Mouse (Mus musculus): ENCODE data around the gene Cpb1.

Gene Cpb1

DNA sequence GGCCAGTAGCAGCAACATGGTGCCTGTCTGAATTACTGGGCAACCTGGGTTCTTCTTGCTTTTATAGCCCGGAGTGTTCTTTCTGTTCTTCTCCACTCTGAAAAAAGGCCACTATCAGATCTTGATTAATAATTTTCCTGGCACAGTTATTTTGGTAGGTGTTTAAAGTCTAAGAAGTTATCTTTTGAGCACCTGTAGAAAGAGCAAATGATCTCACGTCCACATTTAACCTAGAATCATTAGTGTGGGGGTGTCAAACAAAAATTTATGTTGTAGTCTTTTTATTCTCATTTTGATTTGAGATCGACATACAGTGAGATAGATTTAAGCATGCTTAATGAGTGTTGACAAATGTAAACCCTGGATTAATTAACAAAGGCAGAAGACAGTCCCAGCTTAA is at the start of gene Cpb1:
TSS of gene Cpb1 (minus strand) at position 101 of the 400 bp plus-strand sequence.
- no peak for DNase-seq (ENCODE audit: low read depth, low spot score)

DNA sequence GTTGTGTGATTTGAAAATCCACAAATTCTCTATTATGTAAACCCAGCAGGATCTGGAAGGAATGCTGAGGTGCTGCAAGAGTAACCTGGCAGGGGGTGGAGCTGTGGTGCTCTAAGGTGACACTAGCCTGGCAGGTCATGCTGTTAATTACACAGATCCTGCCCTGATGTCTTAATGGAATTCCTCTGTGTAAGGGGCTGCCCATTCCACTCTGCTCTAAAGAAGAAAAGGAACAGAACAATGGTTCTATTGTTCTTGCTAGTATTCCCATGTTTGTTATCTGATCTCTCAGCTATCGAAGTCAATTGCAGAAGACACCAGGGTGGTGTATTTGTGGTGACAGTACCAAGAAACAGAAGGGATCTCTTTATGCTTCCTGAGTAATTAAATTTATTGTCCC is 41.7 kb upstream of the Cpb1 start:
- no peak for DNase-seq (ENCODE audit: low read depth, low spot score)

DNA sequence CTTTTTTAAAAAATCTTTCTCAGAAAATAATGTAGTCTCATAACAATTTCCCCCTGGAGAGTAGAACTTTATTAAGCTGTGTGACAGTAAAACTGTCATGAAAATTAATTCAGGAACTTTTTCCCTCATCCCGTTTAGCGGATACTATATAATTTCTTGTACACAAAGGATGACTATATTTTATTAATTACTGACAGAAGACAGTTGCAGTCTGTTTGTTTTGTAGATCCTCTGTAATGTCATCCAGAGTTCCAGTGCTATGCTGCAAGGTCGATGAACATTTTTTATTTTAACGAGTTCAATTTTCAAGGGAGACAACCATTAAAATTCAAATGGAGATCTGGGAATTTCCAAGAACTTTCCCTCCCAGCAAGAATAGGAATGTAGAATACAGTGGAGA is 33.6 kb upstream of the Cpb1 start:
- DNase-seq (ENCODE audit: low read depth, low spot score), result no peak

DNA sequence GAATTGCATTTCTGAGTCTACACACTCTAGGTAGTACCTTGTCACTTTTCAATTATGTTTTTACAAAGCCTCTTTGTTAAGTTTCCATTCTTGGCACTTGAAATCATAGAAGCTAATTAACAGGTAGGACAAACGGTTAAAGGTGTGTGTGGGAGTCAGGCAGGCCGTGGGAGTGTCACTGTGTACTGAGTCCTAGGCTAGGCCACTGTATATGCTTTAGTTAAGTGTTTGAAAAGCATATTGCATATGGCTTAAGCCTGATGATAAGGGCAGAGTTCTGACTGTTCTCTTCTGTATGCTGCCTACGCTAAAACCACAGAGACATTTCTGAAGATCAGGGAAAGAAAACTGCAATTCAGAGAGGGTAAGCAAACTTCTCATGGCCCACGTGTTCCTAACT is 31.7 kb upstream of the Cpb1 start:
- DNase-seq (ENCODE audit: low read depth, low spot score), result no peak

DNA sequence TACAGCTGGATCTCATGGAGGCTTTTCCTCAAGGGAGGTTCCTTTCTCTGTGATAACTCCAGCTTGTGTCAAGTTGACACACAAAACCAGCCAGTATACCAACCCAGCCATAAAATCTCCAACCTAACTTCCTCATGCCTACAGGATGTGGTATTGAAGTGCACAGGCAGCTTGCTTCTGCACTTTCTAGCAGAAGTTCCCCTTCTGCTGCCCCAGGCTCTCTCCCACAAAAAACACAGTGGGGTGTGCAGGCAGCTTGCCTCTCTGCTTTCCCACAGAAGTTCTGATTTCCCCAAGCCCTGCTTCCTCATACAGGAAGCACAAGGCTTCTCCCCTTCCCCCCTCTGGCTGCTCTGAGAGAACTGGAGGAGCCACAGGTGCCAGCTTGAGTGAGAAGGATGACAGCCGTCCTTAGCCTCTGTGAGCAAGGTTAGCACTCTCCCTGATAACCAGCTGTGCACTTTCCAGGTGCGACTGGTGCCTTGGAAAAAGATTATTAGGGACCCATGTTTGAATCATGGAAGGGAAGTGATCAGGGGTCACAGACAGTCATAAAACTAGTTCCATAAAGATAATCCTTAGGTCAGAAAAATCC is 29.3 kb upstream of the Cpb1 start:
- peak; percentile 30 for DNase-seq (ENCODE audit: low read depth, low spot score)

DNA sequence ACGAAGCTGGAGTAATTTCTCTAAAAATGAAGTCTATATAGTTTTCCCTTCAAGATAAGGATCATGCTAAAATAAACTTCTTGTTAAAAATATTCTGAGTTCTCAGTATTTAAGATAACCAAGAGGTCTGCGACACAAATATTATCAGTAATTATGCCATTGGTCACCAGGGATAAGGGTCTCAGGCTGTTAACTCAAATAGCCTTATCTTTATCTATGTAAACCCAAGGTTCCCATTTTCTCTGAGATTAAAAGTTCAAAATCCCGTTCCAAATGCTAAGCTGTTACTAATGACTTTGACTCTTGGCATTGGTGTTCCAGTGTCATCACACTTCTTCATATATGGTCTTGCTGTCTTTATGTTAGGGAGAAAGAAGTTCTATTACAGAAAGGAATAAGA is 20.0 kb upstream of the Cpb1 start:
- DNase-seq (ENCODE audit: low read depth, low spot score), result no peak

DNA sequence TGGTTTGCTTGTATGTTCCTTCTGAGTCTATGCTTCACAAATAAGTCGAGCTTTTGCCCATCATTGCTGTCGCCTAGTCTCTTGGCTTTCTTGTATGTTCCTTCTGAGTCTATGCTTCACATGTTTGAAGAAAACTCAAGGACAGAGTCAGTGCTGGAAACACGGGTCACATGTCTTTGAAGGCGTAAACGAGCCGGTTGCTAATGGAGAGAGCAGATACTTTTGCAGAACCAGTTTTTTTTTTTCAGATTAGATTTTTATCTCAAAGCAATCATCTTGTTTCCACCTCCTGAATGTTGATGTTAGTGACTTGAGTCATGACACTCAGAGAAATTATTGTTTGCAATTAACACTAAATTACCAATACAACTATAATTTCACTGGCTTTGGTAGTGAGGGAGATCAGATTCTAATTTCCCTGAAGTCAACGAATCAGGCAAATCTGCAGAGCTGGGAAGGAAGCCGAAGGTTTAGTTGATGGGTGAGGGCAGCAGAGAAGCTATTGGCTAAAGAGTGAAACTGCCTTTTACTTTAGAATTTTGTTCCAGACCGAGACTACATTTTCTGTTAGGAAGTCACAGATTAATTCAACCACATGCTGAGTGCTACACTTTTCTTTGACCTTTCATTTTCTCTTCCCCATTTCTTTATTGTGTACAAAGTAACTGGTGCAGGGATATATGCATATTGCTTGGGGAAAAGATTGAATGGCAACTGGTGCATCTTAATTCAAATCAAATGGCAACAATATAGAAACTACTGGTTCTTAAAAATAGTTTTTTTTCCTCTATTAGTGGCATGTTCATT is 19.2 kb upstream of the Cpb1 start:
- peak; percentile 10 for DNase-seq (ENCODE audit: low read depth, low spot score)

DNA sequence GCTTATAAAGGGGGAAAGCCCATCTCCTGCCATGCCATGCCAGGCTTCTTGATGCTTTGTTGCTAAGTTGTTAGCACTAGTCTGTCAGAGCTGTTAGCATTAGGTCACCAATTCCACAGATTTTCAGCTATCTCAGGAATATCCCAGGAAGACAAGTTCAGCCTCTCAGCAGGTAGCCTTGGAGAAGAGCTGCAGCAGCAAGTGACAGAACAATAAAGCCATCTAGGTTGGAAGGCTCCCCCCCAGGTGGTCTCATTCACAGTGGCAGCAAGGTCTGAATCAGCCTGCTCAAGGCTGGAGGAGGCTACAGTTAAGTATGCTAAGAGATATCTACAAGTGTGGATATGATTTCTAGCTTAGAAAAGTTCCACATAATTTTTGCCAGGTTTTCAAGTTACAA is 15.8 kb upstream of the Cpb1 start:
- DNase-seq (ENCODE audit: low read depth, low spot score), result no peak

DNA sequence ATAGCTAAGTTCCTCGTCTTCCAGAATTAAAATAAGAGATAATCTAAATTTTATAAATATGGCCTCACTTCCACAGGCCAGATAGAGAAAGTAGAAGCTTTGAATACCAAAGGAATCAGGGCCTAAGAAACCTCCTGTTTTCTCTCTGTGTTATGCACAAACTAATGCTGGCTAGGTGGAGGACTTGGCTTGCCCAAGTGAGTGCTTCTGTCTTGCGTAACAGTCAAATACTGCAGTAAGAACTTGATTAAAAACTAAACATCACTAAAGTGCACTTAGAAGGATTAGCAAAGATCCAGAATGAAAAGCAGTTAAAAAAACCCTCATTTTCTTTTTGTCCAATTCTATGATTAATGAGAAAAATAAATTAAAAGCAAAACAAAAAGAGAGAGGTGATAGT is 13.2 kb upstream of the Cpb1 start:
- DNase-seq (ENCODE audit: low read depth, low spot score), result no peak

DNA sequence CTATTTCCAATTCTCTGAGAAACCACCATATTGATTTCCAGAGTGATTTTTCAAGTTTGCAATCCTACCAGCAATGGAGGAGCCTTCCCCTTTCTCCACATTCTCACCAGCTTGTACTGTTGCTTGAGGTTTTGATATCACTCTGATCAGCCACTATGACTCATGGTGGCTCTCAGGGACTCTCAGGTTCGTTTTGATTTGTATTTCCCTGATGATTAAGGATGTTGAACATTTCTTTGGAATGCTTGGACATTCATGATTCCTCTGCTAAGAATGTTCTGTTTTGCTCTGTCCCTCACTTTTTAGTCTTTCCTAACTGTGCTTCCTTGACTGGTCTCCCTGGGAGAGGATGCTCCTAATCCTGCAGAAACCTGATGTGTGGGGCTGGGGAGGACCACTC is 6.3 kb upstream of the Cpb1 start:
- DNase-seq (ENCODE audit: low read depth, low spot score), result no peak

DNA sequence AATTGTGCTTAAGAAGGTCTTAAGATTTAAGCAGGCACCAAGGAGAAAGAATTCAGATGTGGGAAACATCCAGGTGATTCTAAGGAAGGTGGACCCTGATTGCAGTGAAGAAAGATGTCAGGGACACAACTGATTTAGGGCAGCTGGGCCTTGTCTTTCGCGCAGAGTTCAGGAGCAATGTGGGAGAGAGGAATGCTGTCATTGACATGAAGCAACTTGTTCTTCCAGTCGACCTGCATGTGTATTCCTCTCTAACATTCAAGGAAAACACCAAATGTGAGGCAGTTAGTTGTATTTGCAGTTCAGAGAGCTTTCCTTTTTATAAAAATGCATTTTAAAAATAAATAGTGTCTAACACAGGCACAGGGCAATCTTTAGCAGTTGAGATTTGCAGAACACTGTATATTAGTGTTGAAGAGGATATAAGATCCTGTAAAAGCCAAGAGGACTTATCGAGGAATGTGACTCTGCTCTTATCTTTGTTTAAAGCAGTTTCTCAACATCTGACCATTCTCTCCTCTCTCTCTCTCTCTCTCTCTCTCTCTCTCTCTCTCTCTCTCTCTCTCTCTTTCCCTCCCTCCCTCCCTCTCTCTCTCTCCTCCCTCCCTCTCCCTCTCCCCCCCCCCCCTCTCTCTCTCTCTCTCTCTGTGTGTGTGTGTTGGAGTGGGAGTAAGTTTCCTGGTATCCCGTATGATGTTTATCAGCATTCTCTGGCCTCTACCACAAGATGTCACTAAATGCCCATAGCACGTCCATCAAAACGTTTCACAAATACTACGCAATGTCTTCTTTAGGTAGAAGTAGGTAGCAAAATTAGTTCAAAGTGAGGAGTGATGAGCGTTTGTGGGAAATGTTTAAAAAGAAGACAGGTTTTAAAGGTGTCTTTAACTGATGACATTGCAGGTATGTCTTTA is 20.7 kb downstream of the Cpb1 start:
- no peak for DNase-seq (ENCODE audit: low read depth, low spot score)

DNA sequence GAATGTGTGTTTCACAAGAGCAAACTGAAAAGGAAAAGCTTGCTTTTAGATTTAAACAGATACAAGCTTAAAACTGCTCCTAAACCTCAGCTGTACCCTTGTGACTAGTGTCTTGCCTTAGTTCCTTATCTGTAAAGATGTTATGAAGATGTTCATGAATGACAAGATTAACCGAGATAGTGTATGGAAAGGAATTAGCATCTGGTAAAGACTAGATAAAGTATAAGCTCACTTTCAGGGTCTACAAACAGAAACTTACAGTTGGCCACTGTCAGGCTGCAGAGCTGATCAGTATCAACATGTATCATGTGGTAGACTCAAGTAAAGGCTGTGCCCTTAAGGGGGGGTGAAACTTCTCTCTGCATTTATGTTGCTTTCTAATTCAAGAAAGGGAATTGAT is 31.6 kb downstream of the Cpb1 start:
- DNase-seq (ENCODE audit: low read depth, low spot score), result no peak

DNA sequence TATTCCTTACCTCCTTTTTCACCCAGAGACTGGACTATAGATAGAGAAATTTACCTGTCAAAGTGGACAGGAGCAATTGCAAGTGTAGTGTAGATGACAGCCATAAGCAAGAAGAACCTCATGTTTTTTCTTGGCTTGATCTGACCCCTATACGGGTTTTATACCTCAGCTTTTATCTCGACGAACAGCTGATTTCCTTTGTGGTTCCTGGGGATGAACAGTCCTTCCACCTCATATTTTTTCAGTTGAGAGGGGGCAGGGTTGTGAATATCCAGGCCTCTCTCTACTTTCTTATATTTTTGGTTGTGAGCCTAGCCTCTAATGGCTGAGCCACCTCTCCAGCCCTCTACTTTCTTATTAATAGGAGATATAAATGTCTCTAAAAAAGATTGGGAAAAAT is 33.5 kb downstream of the Cpb1 start, which contains the start of gene Cpa3:
TSS of gene Cpa3 (minus strand) at position 132 of the 400 bp plus-strand sequence.
- no peak for DNase-seq (ENCODE audit: low read depth, low spot score)

DNA sequence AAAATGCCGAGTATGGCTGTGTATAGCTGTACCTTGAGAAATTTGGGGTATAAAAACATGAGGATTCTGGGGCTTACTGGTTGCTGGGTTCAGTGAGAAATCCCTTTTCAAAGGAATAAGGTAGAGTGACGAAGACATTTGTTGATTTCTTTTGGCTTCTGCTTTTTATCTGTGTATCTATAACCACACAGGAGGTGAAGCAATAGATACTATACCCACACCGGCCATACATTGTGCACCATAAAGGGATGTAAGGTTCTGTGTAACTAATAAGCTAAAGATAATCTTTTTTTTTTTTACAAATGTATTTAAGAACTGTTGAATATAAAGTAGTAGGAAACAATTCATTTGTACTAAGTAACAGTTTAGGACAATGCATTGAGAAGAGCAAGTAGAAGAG is 35.8 kb downstream of the Cpb1 start:
- DNase-seq (ENCODE audit: low read depth, low spot score), result no peak

DNA sequence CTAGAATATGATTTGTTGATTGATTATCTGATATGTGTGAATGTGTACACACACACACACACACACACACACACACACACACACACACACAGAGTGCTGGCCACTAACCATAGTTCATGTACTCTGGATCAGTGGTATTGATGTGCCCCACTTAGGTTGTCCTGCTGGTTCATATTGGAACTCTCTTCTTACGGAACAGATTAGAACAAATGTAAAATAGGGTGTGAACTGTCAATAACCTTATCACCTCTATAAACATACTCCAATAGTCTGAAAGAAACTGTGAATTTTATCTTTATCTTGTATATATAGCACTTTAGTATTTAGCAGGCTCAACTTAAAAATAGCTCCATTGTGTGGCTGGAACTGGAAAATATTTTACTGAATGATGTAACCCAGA is 38.6 kb downstream of the Cpb1 start:
- no peak for DNase-seq (ENCODE audit: low read depth, low spot score)

DNA sequence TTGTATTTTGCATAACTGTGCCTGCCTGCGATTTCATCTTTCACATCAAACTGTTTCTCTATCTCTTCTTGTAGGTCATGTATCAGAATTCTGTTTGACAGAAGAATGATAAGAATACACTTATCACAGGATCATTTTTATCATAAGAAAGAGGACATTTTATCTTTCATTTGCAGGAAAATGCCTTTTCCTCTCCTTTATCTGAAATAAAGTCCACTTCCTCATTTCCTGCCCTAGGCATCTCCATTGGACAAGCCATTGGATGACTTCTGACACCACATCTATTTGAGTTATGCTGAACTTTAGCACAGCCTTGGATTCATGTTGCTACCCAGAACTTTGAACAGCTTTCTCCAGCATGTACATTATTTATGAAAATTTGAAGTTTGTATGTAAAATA is 46.5 kb downstream of the Cpb1 start:
- no peak for DNase-seq (ENCODE audit: low read depth, low spot score)

DNA sequence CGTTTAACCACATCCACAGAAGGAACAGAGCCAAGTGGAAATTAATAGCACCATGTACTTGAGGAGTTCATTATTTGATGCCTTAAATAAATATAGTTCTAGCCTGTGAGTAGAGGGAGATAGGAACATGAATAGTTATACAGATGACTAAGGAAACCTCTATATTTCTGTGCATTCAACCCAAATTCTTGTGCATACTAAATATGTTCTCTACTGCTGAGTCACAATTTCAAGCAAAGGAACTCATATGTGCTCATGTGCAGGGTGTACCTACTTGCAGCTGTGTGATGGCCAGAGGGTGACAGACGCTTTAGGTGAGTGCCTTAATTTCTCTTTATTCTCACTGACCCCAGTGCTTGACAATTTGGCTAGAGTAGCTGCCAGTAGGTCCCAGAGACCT is 50.1 kb downstream of the Cpb1 start:
- DNase-seq (ENCODE audit: low read depth, low spot score), result no peak

DNA sequence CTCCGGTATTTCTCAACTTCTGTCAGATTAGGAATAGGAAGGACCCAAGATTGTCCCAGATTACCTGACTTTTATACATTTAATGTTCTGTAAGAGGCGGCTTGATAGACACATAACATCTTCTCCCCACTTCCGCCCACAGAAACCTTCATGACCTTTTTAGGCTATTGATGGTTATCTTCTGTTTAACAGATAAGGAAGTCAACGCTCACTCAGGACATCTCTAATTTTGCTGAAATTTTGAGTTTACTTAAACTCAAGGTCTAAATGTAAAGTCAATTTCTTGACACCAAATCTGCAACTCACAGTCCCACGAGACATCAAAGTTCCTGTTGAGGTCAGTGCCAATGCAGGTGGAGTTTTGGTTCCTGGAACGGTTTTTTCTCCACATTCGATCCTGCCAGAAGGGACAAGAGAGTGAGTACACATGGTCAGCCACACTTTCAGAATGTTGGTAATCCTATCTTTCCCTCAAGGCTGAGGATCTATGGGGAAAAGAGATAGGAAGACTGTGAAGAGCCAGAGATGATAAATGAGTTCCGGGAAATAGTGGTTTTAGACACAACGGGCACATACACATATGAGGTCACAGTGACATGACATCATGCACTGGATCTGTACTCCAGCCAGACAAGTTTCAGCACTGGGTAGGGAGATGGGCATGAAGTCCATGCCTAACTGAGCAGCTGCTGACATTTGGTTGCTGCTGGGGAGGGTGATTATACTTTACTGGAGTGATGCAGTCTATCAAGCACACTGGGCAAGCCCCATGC is 52.4 kb downstream of the Cpb1 start:
- DNase-seq (ENCODE audit: low read depth, low spot score), result no peak

DNA sequence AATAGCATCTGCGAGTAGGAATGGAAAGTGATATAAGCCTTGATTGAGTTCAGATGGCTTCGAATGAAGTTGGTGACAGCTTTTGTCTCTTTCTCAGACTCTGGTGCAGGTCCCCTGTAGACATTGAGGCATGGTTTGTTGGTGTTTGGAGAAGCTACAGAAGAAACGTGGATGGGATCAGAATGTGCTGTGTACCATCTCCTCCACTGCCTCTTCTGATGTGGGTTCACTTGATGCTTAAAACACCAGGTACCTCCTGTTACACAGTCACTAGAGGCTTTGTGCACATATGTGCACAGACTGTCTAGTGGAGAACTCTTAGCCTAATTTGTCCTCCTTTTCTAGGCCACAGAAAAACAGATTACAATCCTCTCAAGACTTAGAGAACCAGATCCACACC is 53.4 kb downstream of the Cpb1 start:
- no peak for DNase-seq (ENCODE audit: low read depth, low spot score)

DNA sequence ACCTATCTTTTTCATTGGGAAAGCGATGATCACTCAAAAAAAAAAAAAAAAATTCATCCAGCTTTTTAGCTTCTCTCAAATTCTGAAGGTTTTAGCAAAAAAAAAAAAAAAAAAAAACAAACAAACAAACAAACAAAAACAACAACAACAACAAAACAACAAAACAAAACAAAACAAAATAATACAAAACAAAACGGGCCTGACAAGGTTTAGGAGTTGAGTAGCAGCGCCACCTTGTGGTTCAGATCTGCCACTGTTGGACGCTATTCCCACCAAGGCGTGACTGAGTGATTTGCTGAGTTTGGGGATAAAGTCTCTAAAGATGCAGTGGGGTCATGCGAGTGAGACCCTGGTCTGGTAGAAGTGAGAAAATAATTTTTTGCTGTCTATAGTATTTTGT is 76.7 kb downstream of the Cpb1 start:
- DNase-seq (ENCODE audit: low read depth, low spot score), result peak; percentile 19
